Mouse (Mus musculus) MEL (cell line): ENCODE measurements at regions not wholly inside any gene's neighbourhood (a gene's known extent, or its start where the extent isn't known, plus 50 kb on each side); places are given as distances from the start of the nearest gene placed in this dataset.

Source experiments
- DNase-seq: peaks from one replicate; pipeline ENCODE4 v3.0.0; 2011; ENCODE audit warnings: low read depth, low spot score
- H3K27ac ChIP-seq: 2 replicates; pipeline ENCODE4 v1.5.1; 2012; ENCODE audit warnings: low read depth, mild to moderate bottlenecking, control low read depth, low read length, moderate library complexity; ENCODE audit not compliant: control insufficient read depth
- H3K27me3 ChIP-seq, 2 experiments: fragments of 150-350 bp in 1 of 2; sonication (generic) in 1 of 2; 2 replicates each; pipeline ENCODE4 v1.6.1; 2012; ENCODE audit warnings: low read length in 2 of 2, mild to moderate bottlenecking in 2 of 2, improper control_type of control experiment in 1 of 2, moderate library complexity in 1 of 2; ENCODE audit not compliant: insufficient read depth in 2 of 2, control insufficient read depth in 1 of 2
- H3K36me3 ChIP-seq, 2 experiments: 2 replicates each; pipeline ENCODE4 v1.6.1; 2012 to 2014; ENCODE audit warnings: low read length in 2 of 2, improper control_type of control experiment in 1 of 2, inconsistent platforms in 1 of 2, mild to moderate bottlenecking in 1 of 2; ENCODE audit not compliant: insufficient read depth in 2 of 2, control insufficient read depth in 1 of 2
- H3K4me1 ChIP-seq, 2 experiments: fragments of 150-350 bp in 1 of 2; sonication (generic) in 1 of 2; 2 replicates each; pipeline ENCODE4 v1.6.1; 2012; ENCODE audit warnings: low read length in 2 of 2, improper control_type of control experiment in 1 of 2, mild to moderate bottlenecking in 1 of 2; ENCODE audit not compliant: insufficient read depth in 2 of 2, control insufficient read depth in 1 of 2
- H3K4me3 ChIP-seq, 2 experiments: fragments of 150-350 bp in 1 of 2; sonication (generic) in 1 of 2; 2 replicates each; pipeline ENCODE4 v1.5.1; 2012; ENCODE audit warnings: low read depth in 2 of 2, low read length in 2 of 2, mild to moderate bottlenecking in 2 of 2, moderate library complexity in 2 of 2, control low read depth in 1 of 2, improper control_type of control experiment in 1 of 2; ENCODE audit not compliant: control insufficient read depth in 1 of 2, insufficient read depth in 1 of 2
- H3K79me2 ChIP-seq: 2 replicates; pipeline ENCODE4 v1.6.1; 2012; ENCODE audit warnings: mild to moderate bottlenecking, low read length, moderate library complexity; ENCODE audit not compliant: control insufficient read depth, poor library complexity, insufficient read depth
- H3K9ac ChIP-seq: 2 replicates; pipeline ENCODE4 v1.6.1; 2012; ENCODE audit warnings: low read depth, mild to moderate bottlenecking, control low read depth, low read length, moderate library complexity; ENCODE audit not compliant: control insufficient read depth, poor library complexity, severe bottlenecking
- H3K9me3 ChIP-seq: fragments of 150-350 bp; sonication (generic); replicated peaks from 2 replicates; pipeline ENCODE4 v1.6.1; 2012; ENCODE audit warnings: mild to moderate bottlenecking, low read length, improper control_type of control experiment, moderate library complexity; ENCODE audit not compliant: insufficient read depth
- CHD1 ChIP-seq: IDR thresholded peaks from 2 replicates; pipeline ENCODE4 v1.6.1; 2012; ENCODE audit warnings: low read depth, mild to moderate bottlenecking, inconsistent platforms, low read length, improper control_type of control experiment
- CHD2 ChIP-seq: IDR thresholded peaks from 2 replicates; pipeline ENCODE4 v1.6.1; 2011; ENCODE audit warnings: low read length, improper control_type of control experiment
- CTCF ChIP-seq, 3 experiments: IDR thresholded peaks in 2 of 3; conservative IDR thresholded peaks in 1 of 3; 2 replicates each; pipeline ENCODE4 v1.5.1; 2011 to 2012; ENCODE audit warnings: low read length in 3 of 3, low read depth in 2 of 3, mild to moderate bottlenecking in 2 of 3, improper control_type of control experiment in 1 of 3, inconsistent platforms in 1 of 3, mixed read lengths in 1 of 3, moderate library complexity in 1 of 3; ENCODE audit not compliant: control insufficient read depth in 1 of 3, insufficient read depth in 1 of 3, poor library complexity in 1 of 3, severe bottlenecking in 1 of 3
- E2F4 ChIP-seq: IDR thresholded peaks from 2 replicates; pipeline ENCODE4 v1.6.1; 2011; ENCODE audit warnings: low read depth, low read length, improper control_type of control experiment, borderline replicate concordance
- GABPA ChIP-seq: IDR thresholded peaks from 2 replicates; pipeline ENCODE4 v1.6.1; 2012; ENCODE audit warnings: low read depth, mild to moderate bottlenecking, inconsistent platforms, low read length, improper control_type of control experiment, moderate library complexity
- GATA1 ChIP-seq: IDR thresholded peaks from 2 replicates; pipeline ENCODE4 v1.6.1; 2011; ENCODE audit warnings: low read depth, low read length, improper control_type of control experiment
- HCFC1 ChIP-seq: IDR thresholded peaks from 2 replicates; pipeline ENCODE4 v1.6.1; 2012; ENCODE audit warnings: low read depth, mild to moderate bottlenecking, inconsistent platforms, low read length, improper control_type of control experiment, moderate library complexity
- MAFK ChIP-seq: IDR thresholded peaks from 2 replicates; pipeline ENCODE4 v1.6.1; 2011; ENCODE audit warnings: low read depth, mild to moderate bottlenecking, low read length, improper control_type of control experiment, borderline replicate concordance
- MAX ChIP-seq: IDR thresholded peaks from 2 replicates; pipeline ENCODE4 v1.6.1; 2011; ENCODE audit warnings: low read length, improper control_type of control experiment
- MAZ ChIP-seq: IDR thresholded peaks from 2 replicates; pipeline ENCODE4 v1.6.1; 2012; ENCODE audit warnings: low read depth, mild to moderate bottlenecking, inconsistent platforms, low read length, improper control_type of control experiment
- MXI1 ChIP-seq: IDR thresholded peaks from 2 replicates; pipeline ENCODE4 v1.6.1; 2011; ENCODE audit warnings: mild to moderate bottlenecking, low read depth, low read length, improper control_type of control experiment
- MYC ChIP-seq: IDR thresholded peaks from 2 replicates; pipeline ENCODE4 v1.6.1; 2011; ENCODE audit warnings: low read depth, mild to moderate bottlenecking, low read length, improper control_type of control experiment, moderate library complexity
- NRF1 ChIP-seq: IDR thresholded peaks from 2 replicates; pipeline ENCODE4 v1.6.1; 2014; ENCODE audit warnings: low read depth, mild to moderate bottlenecking, inconsistent platforms, low read length, improper control_type of control experiment, moderate library complexity; ENCODE audit not compliant: poor library complexity, insufficient read depth, severe bottlenecking
- POLR2A ChIP-seq, 2 experiments: IDR thresholded peaks; 2 replicates each; pipeline ENCODE4 v1.6.1; 2011 to 2012; ENCODE audit warnings: low read length in 2 of 2, mild to moderate bottlenecking in 2 of 2, control low read depth in 1 of 2, improper control_type of control experiment in 1 of 2, low read depth in 1 of 2, moderate library complexity in 1 of 2; ENCODE audit not compliant: control insufficient read depth in 1 of 2, insufficient read depth in 1 of 2, poor library complexity in 1 of 2
- POLR2AphosphoS5 ChIP-seq: IDR thresholded peaks from 2 replicates; pipeline ENCODE4 v1.6.1; 2012; ENCODE audit warnings: low read depth, borderline replicate concordance, mild to moderate bottlenecking, inconsistent platforms, low read length, moderate library complexity, mixed read lengths
- RAD21 ChIP-seq: IDR thresholded peaks from 2 replicates; pipeline ENCODE4 v1.6.1; 2011; ENCODE audit warnings: mild to moderate bottlenecking, low read depth, low read length, improper control_type of control experiment
- RCOR1 ChIP-seq: IDR thresholded peaks from 2 replicates; pipeline ENCODE4 v1.6.1; 2012; ENCODE audit warnings: low read depth, mild to moderate bottlenecking, inconsistent platforms, low read length, improper control_type of control experiment
- SMC3 ChIP-seq: IDR thresholded peaks from 2 replicates; pipeline ENCODE4 v1.6.1; 2011; ENCODE audit warnings: low read depth, low read length, improper control_type of control experiment
- TBP ChIP-seq: IDR thresholded peaks from 2 replicates; pipeline ENCODE4 v1.8.0; 2011; ENCODE audit warnings: low read depth, low read length, improper control_type of control experiment
- USF1 ChIP-seq: IDR thresholded peaks from 2 replicates; pipeline ENCODE4 v1.6.1; 2014; ENCODE audit warnings: low read depth, mild to moderate bottlenecking, inconsistent platforms, low read length, improper control_type of control experiment, moderate library complexity
- USF2 ChIP-seq, 2 experiments: IDR thresholded peaks; 2 replicates each; pipeline ENCODE4 v1.6.1; 2011 to 2012; ENCODE audit warnings: improper control_type of control experiment in 2 of 2, low read length in 2 of 2, borderline replicate concordance in 1 of 2, inconsistent platforms in 1 of 2, low read depth in 1 of 2, mild to moderate bottlenecking in 1 of 2; ENCODE audit not compliant: insufficient read depth in 1 of 2
- ZKSCAN1 ChIP-seq: IDR thresholded peaks from 2 replicates; pipeline ENCODE4 v1.6.1; 2012; ENCODE audit warnings: low read depth, mild to moderate bottlenecking, inconsistent platforms, low read length, improper control_type of control experiment, moderate library complexity
- ZMIZ1 ChIP-seq: IDR thresholded peaks from 2 replicates; pipeline ENCODE4 v1.6.1; 2012; ENCODE audit warnings: low read depth, mild to moderate bottlenecking, inconsistent platforms, low read length, improper control_type of control experiment, moderate library complexity
- ZNF384 ChIP-seq: IDR thresholded peaks from 2 replicates; pipeline ENCODE4 v1.6.1; 2012; ENCODE audit warnings: low read depth, mild to moderate bottlenecking, inconsistent platforms, low read length, improper control_type of control experiment

GRCm38 (mm10) chr2:179000448-179001081 lies 441.7 kb upstream of the Cdh4 start:
- Histone ChIP-seq H3K4me3 (no peak overlapping the region), H3K36me3 (no peaks in the 10 kb centered on the region), H3K4me1 (no peaks in the 10 kb centered on the region), H3K9ac (no peak overlapping the region), H3K9me3 (no peaks in the 10 kb centered on the region), H3K27ac (no peak overlapping the region), H3K27me3 (no peaks in the 10 kb centered on the region), H3K79me2 (no peaks in the 10 kb centered on the region)
- TF ChIP-seq RAD21: no peak
- TF ChIP-seq POLR2A (IDR thresholded peaks at IDR 0.05; ENCODE audit: control insufficient read depth in 1 of 2, insufficient read depth in 1 of 2, low read depth in 1 of 2, low read length in 2 of 2, poor library complexity in 1 of 2): no peak
- TF ChIP-seq POLR2AphosphoS5: no peak
- TF ChIP-seq MYC: no peak
- TF ChIP-seq USF1: no peak
- no peak for TF ChIP-seq GATA1
- TF ChIP-seq MXI1: no peak
- no peak for TF ChIP-seq NRF1
- no peak for TF ChIP-seq SMC3
- TF ChIP-seq TBP: no peak
- TF ChIP-seq ZKSCAN1: no peak
- TF ChIP-seq ZMIZ1: no peak
- no peak for TF ChIP-seq CHD2
- no peak for TF ChIP-seq GABPA
- DNase-seq: no peak

- H3K79me2 ChIP-seq: no peaks in the 10 kb centered on the region
- TF ChIP-seq RCOR1 (no peak), CHD2 (no peak), E2F4 (no peak), HCFC1 (no peak), ZNF384 (no peak), NRF1 (no peak), MAZ (no peak), MAFK (no peak), MAX (no peak), CTCF (IDR thresholded peaks at IDR 0.05 in 2 of 3, conservative IDR thresholded peaks at IDR 0.05 in 1 of 3; ENCODE audit: control insufficient read depth in 1 of 3, insufficient read depth in 1 of 3, low read depth in 2 of 3, low read length in 3 of 3, poor library complexity in 1 of 3, severe bottlenecking in 1 of 3) (no peak), USF2 (IDR thresholded peaks at IDR 0.05; ENCODE audit: borderline replicate concordance in 1 of 2, insufficient read depth in 1 of 2, low read depth in 1 of 2, low read length in 2 of 2) (no peak), POLR2A (IDR thresholded peaks at IDR 0.05; ENCODE audit: control insufficient read depth in 1 of 2, insufficient read depth in 1 of 2, low read depth in 1 of 2, low read length in 2 of 2, poor library complexity in 1 of 2) (no peak), CHD1 (no peak)
- no peak overlapping the region for H3K9ac ChIP-seq
- H3K27ac ChIP-seq: no peak overlapping the region
- no peaks in the 10 kb centered on the region for H3K27me3 ChIP-seq
- no peaks in the 10 kb centered on the region for H3K4me1 ChIP-seq
- H3K36me3 ChIP-seq: no peaks in the 10 kb centered on the region
- H3K4me3 ChIP-seq: no peak overlapping the region
- DNase-seq: no peak
- H3K9me3 ChIP-seq: no peaks in the 10 kb centered on the region
These were observed 434.5 kb upstream of the Cdh4 start for GRCm38 (mm10) chr2:179007766-179008165.
